Mouse (Mus musculus) T-cell, adult 2 months (primary cell): ENCODE data around the gene Chd2.
"Not testable (repeated sequence)": the region's sequence is repeated elsewhere in the genome, so short reads cannot be mapped to it uniquely, and the experiment has no call there.

Experiments
- DNase-seq: peaks from one replicate; pipeline ENCODE4 v3.0.0; 2022; ENCODE audit warnings: low spot score

The Chd2 gene

DNA sequence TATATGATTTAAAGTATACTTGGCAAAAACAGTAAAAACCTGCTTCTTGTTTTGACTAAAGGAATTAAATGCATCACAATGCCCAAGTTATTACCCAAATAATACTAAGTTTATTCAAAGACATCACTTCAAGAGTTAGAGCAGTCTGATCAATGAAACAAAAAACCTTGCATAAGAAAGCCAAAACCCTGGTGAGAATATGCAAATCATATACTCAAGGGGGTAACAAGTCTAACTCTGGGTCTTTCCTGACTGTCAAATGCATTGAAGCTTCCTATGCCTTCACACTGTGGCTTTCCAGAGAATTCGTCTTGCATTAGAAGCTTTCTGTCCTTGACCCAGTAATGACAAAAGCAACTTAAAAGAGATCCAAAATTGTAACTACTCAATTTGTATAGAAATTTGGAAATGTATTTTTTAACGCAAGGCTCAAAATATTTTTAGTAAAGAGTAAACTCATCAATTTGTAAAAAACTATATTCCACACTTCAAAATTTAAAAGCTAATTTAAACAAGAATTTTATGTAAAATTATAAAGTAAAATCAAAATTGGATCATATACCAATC, 2.4 kb downstream of the Chd2 start:
- no peak for DNase-seq

DNA sequence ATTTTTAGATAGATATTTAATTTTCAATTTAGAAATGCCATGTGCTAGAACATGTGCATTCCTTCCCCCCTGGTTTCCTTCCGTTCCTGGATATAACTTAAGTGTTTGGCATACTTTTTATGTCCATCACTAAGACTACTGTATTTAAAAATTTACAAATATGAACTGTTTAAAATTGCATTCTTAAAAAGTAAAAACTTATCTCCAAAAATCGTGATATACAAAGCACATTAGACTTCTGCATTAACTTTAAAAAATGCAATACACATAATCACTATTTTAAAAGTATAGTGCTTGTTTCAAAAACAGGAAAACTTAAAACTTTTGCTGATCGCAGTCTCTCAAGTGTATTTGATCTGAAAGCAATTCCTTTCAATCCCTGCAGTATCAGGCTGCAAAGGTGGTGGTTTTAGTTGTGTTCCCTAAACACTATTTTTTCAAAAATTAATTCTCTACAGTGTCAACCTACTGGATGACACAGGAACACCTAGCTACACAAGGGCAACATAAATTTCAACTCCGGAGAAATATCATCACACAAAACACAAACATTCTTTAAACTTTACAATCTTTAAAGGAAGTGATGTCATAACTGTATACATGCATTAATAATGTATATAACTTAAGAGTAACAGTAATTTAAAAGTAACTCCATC, 3.1 kb downstream of the Chd2 start:
- no peak for DNase-seq

DNA sequence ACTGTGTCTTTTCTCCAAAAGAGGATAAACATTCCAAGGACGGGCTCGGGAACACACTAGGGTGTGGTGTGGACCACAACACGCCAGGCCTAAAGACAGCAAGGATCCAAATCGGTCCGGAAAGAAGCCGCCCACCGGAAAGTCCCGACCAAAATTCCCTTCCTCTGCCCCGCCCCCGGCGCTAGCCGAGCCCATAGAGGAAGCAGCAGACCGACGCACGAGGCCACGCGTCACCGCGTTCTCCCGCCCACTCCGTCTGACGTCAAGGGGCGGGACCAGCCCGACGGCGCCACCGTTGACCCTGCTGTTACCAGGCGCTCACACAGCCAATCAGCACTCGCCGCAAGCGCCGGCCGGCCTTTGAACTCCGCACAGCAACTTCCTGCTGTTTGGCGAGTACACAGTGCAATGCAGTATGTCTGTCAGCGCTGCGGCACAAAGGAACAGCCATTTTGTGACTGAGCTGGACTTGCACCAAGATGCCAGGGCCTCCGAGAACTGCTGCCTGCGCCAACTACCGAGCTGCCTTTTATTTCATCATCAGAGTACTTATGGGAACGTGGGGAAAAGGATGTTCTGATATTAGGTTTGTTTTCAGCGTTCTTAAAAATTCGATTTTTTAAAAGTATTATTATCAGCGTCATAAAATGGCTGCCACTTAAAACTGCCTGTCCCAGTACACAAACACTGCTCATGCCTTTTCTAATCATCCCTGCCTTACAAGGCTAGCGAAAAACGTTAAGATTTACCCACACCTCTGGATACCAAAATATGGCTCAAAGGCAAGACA, 3.8 kb downstream of the Chd2 start:
- DNase-seq, result peak; percentile 100

DNA sequence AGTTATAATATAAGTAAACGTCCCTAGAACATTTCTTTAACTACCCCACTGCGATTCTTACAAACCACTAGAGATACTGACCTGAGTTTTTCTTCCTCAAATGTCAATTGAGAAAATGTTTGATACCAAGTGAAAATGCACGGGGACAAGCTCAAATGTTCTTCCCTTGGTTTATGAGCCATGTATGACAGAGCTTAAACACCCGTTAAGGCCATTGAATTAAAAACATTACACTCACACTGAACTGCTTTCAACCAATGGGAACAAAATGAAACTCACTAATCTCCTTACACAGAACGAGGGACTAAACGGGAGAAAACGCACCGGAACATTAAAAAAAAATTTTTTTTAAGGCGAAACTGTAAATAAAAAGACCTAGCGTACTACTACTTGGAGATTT, 4.4 kb downstream of the Chd2 start:
- no peak for DNase-seq

DNA sequence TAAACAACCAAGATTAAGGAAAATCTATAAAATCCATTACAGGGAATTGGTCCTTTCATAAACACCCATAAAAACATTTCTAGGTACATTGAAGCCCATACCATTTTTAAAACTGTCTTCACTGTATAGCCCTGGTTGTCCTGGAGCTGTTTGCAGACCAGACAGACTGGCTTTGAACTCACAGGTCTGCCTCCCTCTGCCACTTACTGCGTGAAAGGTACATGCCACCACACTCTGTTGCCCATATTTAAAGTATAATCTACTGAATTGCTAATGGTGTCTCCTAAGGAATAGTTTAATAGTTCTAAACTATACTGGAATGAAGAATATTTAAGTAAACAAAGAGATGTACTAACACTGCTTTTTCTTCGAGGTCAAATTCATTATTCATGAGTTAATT, 5.1 kb downstream of the Chd2 start:
- no peak for DNase-seq

DNA sequence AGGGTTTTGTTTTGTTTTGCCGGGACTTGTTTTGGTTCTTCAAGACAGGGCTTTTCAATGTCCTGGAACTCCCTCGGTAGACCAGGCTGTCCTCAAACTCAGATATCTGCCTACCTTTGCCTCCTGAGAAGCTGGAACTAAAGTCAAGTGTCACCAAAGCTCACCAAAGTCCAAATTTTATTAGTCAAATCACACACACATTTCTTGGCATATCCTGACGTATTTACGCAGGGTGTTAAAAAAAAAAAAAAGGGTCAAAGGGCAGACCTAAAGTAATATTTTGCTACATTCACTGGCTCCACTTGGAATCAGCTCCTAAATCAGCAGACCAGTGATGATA, 5.8 kb downstream of the Chd2 start:
- DNase-seq, result no peak

DNA sequence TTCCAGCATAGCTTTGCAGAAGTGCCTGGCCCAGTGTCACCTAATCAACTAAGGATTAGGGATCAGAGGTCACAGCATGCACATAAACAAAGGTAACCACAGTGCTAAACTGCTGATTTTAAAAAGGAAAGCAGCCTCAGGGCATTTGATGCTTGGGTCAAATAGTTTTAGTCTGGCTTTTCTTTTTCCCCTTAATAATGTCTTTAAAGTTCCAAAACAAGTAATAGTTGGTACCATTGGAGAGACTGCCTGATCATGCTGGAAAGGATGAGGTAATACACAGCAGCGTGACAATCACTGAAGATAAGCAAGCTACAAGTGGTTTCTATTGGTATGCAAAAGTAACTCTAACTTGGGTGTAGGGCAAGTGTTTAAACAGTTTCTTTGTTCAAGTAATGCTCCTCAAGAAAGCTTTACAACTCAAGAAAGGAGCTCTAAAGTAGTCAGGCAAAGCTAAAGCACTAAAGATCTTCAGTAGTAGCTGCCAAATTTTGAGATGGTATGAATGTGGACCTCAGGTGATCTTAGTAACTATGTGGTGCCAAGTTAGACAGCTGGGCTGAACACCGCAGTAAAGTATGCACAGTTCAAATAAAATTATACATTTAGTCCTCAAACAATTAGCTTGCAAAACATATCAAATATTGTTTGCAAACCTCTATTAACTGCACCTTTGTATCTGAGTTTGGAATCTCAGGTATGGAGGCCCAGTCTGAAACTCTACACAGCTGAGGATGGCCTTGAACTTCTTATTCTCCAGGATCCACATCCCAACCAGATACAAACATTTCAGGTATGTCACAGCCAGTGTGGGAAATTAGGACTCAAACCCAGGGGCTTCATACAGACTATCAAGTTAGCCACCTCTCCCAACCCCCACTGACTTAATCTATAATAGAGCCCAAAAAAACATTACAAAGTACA, 6.4 kb downstream of the Chd2 start:
- DNase-seq, result no peak

DNA sequence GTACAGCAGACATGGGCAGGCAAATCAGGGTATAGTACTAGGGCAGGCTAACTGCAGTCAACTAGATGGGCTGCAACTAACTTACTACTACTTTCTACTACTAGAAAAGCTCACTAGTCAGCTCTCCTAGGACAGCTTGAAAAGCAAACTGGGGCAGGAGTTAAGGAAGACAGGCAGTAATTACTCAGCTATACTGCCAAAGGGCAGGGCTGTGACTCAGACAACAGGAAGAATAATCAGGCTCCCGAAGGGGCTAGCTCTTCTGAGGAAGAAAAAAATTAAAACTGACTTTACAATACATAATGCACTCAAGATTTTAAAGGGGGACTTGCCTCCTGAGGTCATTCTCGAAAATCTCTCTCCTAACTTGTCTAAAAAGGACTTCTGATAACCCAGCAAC, 8.2 kb downstream of the Chd2 start:
- no peak for DNase-seq

DNA sequence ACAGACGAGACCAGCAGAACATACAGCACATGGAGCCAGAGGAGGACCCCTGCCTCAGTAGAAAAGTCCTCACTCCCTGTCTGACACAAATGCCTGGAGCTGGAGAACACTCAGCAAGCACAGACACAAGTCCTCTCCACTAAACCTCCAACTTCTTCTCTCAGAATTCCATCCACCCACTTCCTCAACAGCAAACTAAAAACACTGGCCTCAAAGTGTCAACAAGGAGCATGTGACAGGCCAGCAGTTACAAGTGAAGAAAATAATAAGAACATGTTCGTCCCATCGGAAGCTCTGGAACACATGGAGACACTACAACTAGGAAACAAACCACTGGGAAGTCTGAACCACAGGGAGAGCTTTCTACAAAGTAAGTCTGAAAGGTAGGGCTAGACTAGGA, 8.7 kb downstream of the Chd2 start:
- no peak for DNase-seq

DNA sequence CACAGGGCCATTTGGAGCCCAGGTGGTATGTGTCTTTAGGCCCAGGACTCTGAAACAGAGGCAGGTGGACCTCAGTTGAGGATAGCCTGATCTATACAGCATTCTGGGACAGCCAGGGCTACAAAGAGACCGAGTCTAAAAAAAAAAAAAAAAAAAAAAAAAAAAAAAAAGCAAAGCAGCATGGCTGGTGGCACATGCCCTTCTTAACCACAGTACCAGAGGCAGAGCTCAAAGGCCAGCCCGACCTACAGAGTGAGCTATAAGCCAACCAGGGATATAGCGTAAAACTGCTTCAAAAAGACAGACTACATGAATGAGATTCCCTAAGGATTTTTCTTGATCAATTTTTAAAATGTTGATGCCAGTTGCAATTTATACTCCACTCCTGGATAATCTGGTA, 9.5 kb downstream of the Chd2 start:
- DNase-seq, result no peak

DNA sequence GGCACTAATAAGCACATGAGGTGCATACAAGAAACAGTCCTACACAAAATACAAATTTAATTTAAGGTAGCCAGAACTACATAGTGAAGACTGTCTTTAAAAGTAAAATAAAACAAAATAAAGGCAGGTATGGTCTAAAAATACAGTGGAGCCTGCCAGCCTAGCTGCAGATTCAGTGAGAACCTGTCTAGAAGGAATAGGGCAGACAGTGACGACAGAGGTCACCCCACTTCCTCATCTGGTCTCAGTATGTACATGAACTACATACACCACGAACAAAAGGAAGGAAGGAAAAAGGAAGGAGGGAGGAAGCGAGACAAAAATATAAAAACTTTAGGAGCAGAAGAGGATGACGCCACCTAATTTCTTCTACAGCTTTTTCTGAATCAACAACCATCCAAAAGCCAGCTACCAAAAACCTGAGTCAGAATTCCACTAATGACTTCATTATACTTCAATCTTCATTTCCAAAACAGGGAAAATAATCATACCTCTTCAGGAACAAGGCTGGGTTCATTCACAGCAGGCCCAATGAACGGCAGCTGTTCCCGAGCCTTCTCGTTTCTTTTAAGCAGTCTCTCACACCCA, 10.0 kb downstream of the Chd2 start:
- no peak for DNase-seq

DNA sequence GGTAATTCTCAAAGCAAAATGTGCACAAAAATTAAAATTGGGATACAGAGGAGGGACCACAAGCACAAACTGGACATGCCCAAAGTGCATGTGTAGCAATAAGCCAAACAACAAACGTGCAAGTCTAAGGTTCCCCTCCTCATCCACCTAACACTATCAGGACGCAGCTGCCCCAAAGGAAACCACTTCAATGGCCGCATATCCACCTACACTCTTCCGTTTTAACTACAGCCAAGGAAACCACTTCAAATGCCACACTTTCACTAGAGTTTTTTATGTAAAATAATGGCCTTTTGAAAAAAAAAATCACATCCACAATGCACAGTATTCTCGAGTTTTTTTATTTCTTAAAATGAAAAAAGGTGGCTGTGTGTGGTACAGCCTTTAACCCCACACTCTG, 10.8 kb downstream of the Chd2 start:
- DNase-seq, result peak; percentile 67

DNA sequence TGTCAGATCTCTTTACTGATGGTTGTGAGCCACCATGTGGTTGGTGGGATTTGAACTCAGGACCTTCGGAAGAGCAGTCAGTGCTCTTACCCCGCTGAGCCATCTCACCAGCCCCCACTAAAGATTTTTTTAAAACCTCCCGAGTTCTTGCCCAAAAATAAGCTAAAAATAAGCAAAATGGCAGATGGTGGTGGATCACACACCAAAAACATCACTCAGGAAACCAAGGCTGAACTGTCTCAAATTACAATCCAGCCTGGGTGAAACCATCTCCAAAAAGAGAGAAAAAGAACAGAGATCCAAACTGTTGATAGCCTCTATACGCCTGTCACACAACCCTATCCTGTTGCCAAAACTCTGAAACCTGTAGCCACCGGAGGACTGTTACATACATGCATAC, 11.5 kb downstream of the Chd2 start:
- DNase-seq, result no peak

DNA sequence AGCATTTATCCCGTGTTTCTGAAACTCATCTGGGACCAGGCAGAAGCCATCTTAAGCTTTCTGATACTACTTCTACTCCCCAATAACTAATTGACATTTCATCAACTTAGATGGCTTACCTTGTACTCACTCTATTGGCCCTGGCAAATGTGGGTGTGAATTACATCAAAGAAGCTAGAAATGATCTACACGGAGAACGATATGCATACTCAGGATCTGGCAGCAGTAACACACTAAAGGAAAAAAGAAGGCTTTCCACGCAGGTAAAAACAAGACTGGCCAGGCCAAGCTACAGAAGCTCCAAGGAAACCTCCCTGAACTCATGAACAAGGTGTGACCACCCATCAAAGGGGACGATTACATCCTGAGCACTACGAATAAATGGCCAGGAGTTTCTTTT, 12.4 kb downstream of the Chd2 start:
- no peak for DNase-seq

DNA sequence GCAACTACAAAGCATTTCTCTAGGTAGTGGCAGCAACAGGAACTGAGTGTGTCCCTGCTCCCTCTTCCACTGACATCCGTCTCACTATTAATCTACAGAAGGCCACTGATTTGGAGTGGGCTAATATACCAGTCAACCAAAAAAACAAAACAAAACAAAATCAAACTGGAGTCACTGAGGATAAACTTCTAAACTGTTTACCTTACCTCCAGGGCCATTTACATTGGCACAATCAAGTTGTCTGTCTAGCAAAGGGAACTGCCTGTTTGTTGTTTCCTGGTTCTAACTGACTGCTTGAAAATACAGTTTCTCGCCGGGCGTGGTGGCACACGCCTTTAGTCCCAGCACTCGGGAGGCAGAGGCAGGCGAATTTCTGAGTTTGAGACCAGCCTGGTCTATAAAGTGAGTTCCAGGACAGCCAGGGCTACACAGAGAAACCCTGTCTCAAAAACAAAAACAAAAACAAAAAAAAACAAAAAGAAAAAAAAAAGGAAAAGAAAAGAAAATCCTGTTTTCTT, 13.2 kb downstream of the Chd2 start:
- DNase-seq, result not testable (repeated sequence)

DNA sequence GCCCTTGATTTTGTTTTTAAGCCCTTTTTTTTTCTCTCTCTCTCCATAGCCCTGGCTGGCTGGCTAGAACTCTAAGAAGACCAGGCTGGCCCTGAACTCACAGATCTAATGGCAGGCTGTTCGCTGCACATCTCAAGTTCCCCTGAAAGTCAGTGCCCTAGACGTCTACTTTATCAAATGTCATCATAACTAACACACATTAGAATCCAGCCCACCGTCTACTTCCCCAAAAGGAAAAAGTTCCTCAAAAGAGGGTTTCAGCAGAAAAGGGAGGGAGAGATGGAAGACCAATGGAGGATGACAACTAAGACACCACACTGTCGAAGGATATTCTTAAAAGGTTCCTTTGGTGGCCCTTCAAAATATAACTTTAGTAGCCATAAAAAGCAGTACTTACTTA, 14.4 kb downstream of the Chd2 start:
- no peak for DNase-seq

DNA sequence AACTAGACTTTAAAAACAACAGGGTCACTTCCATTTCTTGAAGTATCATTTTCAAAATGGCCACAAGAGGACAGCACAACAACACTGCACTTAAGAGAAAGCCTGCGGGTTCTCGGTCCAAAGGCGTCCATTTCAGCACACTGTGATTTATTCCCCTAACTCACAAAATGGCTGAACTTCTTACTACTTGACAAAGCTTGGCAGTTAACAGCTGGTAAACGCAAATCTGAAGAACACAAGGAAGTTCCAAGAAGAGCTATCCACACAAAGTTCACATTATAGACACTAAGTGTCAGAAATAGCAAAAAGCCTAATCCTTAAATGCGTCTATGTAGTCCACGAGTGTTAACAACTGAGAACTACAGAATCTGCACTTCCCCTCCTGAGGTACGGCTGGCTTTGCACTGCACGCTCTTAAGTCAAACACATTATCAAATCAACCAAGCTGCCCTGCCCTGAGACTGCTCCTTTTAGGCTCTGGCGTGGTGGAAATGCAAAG, 17.1 kb downstream of the Chd2 start:
- peak; percentile 80 for DNase-seq

DNA sequence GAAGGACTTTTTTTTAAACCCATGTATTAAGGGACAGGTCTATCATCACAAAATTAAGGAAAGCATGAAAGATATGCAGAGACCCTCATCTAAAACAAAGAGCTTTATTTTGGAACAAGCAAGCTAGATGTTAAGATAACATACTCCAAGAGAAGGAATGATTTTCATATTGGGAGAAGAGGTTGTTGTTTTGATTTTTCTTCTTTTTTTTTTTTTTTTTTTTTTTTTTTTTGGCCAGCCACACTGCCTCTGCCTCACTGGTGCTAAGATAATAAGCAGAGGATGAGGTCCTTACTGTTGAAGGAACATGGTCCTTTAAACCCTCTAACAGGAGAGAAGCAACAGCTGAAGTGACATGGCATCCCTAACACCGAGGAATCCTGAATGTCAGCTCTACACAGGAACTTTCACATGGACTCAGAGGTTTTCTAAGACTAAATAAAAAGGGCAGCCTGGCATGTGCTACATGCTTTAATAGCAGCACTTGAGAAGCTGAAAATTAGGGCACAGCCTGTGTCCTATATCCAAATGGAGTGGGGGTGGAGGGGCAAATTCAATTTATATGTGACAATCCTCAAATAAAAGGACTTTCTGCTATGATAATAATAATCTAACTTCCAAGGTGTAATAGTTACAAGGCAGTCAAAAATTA, 17.9 kb downstream of the Chd2 start:
- no peak for DNase-seq

DNA sequence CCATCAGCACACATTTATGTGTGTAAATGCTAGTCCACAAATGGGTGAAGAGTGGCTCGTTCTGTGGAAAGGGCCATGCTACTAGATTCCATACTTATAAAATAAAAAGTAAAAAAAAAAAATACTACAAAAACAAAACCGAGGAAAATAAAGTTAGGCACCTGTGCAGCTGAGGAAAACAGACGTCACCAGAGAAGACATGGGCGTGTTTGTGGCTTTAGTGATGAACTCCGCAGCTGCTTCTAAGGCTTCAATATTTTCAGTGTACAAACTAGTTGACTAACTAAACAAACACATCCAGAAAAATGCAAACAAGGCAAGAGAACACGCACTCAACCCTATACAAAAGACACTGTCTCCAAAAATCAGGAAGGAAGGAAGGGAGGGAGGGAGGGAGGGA, 18.4 kb downstream of the Chd2 start:
- DNase-seq, result peak; percentile 83

DNA sequence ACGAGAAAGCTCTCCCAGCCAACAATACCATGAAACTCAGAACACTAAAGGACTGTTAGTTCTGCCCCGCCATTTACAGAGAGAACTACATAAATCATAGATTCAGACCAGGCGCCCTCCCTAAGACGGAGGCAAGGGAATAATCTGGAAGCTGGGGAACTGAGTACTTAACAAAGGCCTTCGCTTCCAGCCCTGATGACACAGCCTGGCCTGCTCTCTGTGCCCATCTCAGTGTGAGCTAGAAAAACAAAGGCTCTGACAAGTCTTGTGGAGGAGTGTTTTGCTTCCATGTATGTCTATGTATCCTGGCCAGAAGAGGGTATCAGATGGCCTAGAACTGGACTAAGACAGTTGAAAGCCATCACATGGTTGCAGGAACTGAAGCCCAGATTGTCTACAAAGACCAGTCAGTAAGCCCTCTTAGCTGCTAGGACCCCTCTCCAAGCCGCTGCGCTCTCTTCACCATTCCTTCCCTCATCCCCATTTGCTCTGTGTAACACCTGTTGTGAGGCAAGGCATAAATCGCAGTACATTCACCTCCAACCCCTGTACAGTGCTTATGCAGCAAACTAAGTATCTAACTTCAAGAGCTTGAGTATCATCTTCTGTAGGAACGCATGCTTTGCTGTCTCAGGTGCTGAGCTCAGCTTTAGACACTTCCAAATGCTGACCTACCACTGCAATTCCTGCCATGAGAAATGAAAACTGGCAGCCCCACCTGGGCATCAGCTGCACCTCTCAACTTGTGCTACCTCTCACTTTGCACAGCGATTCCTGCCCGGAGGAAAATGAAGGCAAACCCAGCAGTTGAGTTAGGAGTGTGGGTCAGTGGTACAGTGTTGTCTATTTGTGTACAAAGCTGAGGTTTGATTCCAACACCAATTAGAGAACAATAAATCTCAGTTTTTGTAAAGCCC, 20.1 kb downstream of the Chd2 start:
- no peak for DNase-seq
